Mouse (Mus musculus) kidney, embryonic 15.5 days (tissue): ENCODE data around the gene Pcgf2. TPM values are rescaled to one million over a fixed set of nuclear protein-coding genes. Genes with fewer than 3 reads are reported as not detected.

Experiments
- ATAC-seq: fragments of 200-750 bp; cut with Nextera tagmentation; replicated peaks from 2 replicates; pipeline ENCODE4 v1.8.0; 2017; ENCODE audit warnings: moderate TSS enrichment; ENCODE audit not compliant: low FRiP score
- H3K27ac ChIP-seq: fragments of 300-500 bp; sonication (generic); 2 replicates; pipeline ENCODE4 v1.5.1; 2015; ENCODE audit warnings: mild to moderate bottlenecking, inconsistent platforms
- H3K27me3 ChIP-seq: fragments of 300-500 bp; sonication (generic); 2 replicates; pipeline ENCODE4 v1.6.1; 2015; ENCODE audit warnings: inconsistent platforms
- H3K36me3 ChIP-seq: fragments of 300-500 bp; sonication (generic); 2 replicates; pipeline ENCODE4 v1.6.1; 2015; ENCODE audit warnings: inconsistent platforms
- H3K4me1 ChIP-seq: fragments of 300-500 bp; sonication (generic); 2 replicates; pipeline ENCODE4 v1.6.1; 2015; ENCODE audit warnings: inconsistent platforms
- H3K4me2 ChIP-seq: fragments of 300-500 bp; sonication (generic); 2 replicates; pipeline ENCODE4 v1.6.1; 2015; ENCODE audit warnings: moderate library complexity, mild to moderate bottlenecking, inconsistent platforms
- H3K4me3 ChIP-seq: fragments of 300-500 bp; sonication (generic); replicated peaks from 2 replicates; pipeline ENCODE4 v1.5.1; 2015; ENCODE audit warnings: mild to moderate bottlenecking, inconsistent platforms
- H3K9ac ChIP-seq: fragments of 300-500 bp; sonication (generic); 2 replicates; pipeline ENCODE4 v1.6.1; 2015; ENCODE audit warnings: mild to moderate bottlenecking, inconsistent platforms
- H3K9me3 ChIP-seq: fragments of 300-500 bp; sonication (generic); replicated peaks from 2 replicates; pipeline ENCODE4 v1.6.1; 2016; ENCODE audit warnings: inconsistent platforms
- WGBS: fragments of 180-500 bp; shearing (Covaris S2); methylation state at CpG from one replicate; pipeline ENCODE4 v1.1.7; 2015; ENCODE audit warnings: mixed read lengths; 5-methylcytosine and 5-hydroxymethylcytosine counted together
- polyA plus RNA-seq: library from polyadenylated mRNA; unstranded; fragments of >200 nt; fragmentation: Nextera tagmentation; extraction: Ambion mirVana; gene quantifications from 2 replicates; pipeline ENCODE4 v1.2.1, GENCODE M21; 2015

The Pcgf2 gene
- polyA plus RNA-seq, 1 experiment from 2014 or later: 16.6 TPM

DNA sequence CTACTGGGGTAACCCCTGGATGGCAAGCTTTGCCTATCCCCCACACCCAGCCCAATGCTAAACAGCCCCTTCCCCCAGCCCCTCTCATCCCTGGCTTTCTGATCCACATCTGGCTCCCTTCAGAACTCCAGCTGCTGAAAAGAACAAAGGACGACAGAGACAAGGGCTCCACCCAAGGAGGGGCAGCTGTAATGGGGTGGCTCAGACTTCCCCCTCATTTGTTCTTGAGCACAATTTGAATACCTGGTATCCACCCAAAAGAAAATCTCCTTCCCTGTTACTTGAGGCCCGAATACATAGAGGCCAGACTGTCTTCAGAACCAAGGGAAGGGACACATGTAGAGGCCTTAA is 29.1 kb downstream of the Pcgf2 start:
- ATAC-seq: no peak
- Histone ChIP-seq H3K4me1 (peaks cover 35% of the 10 kb centered on the region), H3K27me3 (no peaks in the 10 kb centered on the region), H3K4me2 (no peak overlapping the region), H3K4me3 (no peak overlapping the region), H3K36me3 (peaks cover 99% of the 10 kb centered on the region), H3K9me3 (no peaks in the 10 kb centered on the region), H3K27ac (no peak overlapping the region), H3K9ac (no peak overlapping the region)
- 63% methylated on average over 2 of the region's 2 CpGs for WGBS

DNA sequence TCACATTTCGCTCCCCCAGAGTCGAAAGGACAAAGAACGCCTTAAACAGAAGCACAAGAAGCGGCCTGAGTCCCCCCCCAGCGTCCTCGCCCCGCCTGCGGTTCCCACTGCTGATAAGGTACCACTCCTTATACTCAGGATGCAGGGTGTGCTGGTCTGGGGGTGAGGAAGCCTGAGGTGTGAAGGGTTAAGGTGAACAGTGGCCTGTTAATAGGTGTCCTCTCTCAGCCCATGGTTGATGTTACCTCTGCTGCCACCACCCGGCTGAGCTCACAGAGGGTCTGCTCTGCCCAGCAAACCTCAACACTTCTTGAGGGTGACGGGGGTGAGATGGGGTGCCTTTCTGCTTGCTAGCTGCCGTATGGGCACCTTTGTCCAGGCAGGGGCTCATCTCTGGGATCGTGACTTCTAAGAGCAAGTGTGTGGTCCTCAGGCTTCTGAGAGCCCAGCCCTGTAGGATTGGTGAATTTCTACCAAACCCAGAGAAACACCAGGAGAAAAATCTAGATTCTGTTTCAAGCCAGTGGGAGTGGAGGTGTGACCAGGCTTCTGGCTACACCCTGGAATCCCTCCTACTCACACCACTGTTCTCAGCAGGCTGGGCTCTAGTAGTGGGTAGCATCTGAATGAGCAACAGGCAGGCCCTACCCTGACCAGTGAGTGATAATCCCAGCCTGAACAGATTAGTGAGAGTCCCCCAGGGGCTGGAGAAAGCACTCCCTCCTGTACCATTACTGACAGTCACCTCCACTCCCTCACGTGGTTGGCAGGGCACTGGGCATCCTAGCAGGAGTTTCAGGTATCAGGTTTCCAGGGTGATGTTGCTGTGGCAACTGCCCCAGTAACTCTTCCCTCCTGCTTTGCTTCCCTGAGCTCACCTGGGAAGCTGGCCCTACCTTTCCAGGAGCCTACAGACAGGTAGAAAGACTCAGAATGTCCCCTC is 29.8 kb downstream of the Pcgf2 start:
- Histone ChIP-seq H3K9me3 (no peaks in the 10 kb centered on the region), H3K4me2 (no peak overlapping the region), H3K4me3 (no peak overlapping the region), H3K36me3 (peaks cover 99% of the 10 kb centered on the region), H3K27me3 (no peaks in the 10 kb centered on the region), H3K4me1 (peaks cover 39% of the 10 kb centered on the region), H3K9ac (no peak overlapping the region), H3K27ac (peak overlapping the region; percentile 66)
- ATAC-seq: no peak
- 63% methylated on average over 13 of the region's 13 CpGs for WGBS

GRCm38 (mm10) chr11:97669829-97670228 is 30.5 kb downstream of the Pcgf2 start:
- ATAC-seq: no peak
- Histone ChIP-seq H3K9me3 (no peaks in the 10 kb centered on the region), H3K27me3 (no peaks in the 10 kb centered on the region), H3K4me1 (peaks cover 46% of the 10 kb centered on the region), H3K27ac (peak overlapping the region; percentile 66), H3K4me2 (peak overlapping the region; percentile 19; the same call in 1 of the 2 replicates), H3K9ac (no peak overlapping the region), H3K36me3 (peaks cover 97% of the 10 kb centered on the region), H3K4me3 (no peak overlapping the region)
- 28% methylated on average over 6 of the region's 6 CpGs for WGBS

DNA sequence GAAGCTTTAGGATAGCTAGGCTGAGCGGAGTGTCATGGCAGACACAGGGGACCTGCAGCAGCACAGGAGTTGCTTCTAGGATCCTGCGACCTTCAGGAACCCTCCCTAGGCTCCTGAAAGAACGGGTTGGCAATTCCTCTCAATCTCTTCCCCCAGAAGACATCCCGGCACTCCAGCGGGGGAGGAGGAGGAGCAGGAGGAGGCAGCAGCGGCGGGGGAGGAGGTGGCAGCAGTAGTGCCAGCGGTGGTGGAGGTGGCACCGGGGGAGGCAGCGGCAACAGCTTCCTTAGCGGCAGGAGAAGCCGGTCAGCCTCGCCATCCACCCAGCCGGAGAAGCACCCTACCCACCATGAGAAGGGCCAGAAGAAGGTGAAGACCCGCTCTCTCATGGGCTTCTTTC is 31.0 kb downstream of the Pcgf2 start:
- 48% methylated on average over 15 of the region's 15 CpGs for WGBS
- ATAC-seq: no peak
- no peak overlapping the region for H3K9ac ChIP-seq
- peaks cover 91% of the 10 kb centered on the region for H3K36me3 ChIP-seq
- no peak overlapping the region for H3K4me3 ChIP-seq
- peaks cover 52% of the 10 kb centered on the region for H3K4me1 ChIP-seq
- peak overlapping the region; percentile 66 for H3K27ac ChIP-seq
- H3K27me3 ChIP-seq: no peaks in the 10 kb centered on the region
- H3K4me2 ChIP-seq: peak overlapping the region; percentile 19; the same call in 1 of the 2 replicates
- no peaks in the 10 kb centered on the region for H3K9me3 ChIP-seq

DNA sequence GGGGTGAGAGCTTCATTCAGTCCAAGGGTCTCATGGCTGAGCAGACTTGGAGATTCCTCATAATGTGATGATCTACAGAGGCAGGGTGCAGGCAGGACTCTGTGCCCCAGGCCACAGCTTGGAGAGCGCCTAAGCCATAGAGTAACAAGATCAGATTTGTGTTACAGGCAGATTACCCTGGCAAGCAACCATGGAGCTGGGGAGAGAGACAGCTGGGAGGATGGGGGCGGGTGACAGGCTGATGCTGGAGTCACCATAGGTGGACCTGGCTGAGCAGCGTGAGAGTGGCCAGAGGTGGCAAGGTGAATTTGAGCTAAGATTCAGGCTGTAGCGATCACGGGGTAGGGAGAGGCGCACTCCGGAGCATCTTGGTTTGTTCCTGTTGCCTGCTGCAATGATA is 32.1 kb downstream of the Pcgf2 start:
- WGBS: 90% methylated on average over 7 of the region's 7 CpGs
- peaks cover 80% of the 10 kb centered on the region for H3K36me3 ChIP-seq
- peaks cover 54% of the 10 kb centered on the region for H3K4me1 ChIP-seq
- no peak overlapping the region for H3K9ac ChIP-seq
- H3K27me3 ChIP-seq: no peaks in the 10 kb centered on the region
- no peak overlapping the region for H3K4me2 ChIP-seq
- ATAC-seq: no peak
- no peak overlapping the region for H3K4me3 ChIP-seq
- no peaks in the 10 kb centered on the region for H3K9me3 ChIP-seq
- H3K27ac ChIP-seq: peak overlapping the region; percentile 66; the same call in 1 of the 2 replicates

DNA sequence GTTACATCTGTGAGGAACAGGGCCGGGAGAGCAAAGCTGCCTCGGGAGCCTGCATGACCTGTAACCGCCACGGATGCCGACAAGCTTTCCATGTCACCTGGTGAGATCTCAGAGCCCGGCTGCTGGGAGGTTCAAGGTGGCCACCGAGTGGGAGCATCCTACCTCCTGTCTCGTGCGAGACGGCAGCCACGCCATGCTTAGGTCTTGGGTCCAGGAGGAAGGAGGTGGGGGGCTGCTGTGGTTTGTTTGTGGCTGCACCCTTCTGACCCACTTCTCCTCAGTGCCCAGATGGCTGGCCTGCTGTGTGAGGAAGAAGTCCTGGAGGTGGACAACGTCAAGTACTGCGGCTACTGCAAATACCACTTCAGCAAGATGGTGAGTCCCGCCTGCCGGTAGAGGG is 33.5 kb downstream of the Pcgf2 start:
- Histone ChIP-seq H3K9ac (no peak overlapping the region), H3K4me1 (peaks cover 65% of the 10 kb centered on the region), H3K4me2 (no peak overlapping the region), H3K36me3 (peaks cover 67% of the 10 kb centered on the region), H3K27ac (no peak overlapping the region), H3K9me3 (no peaks in the 10 kb centered on the region), H3K27me3 (peaks cover 2% of the 10 kb centered on the region; the same call in 1 of the 2 replicates), H3K4me3 (no peak overlapping the region)
- ATAC-seq: no peak
- WGBS: 94% methylated on average over 15 of the region's 15 CpGs

DNA sequence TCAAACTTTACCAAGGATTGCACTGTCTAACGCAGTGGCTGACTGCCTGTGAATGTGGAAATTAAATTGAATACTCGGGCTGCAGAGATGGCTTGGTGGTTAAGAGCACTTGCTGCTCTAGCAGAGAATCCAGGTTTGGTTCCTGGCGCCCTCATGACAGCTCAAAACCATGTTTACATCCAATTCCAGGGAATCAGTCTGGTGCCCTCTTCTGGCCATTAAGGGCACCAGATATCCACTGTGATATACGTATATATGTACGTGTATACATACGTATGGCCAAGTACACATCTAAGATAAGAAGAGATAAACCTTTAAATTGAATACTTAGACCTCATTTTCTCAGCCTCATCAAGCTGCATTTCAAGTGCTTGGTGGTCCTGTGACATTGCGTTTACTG is 34.1 kb downstream of the Pcgf2 start:
- no peaks in the 10 kb centered on the region for H3K9me3 ChIP-seq
- no peak for ATAC-seq
- no peak overlapping the region for H3K4me3 ChIP-seq
- peaks cover 4% of the 10 kb centered on the region; the same call in 1 of the 2 replicates for H3K27me3 ChIP-seq
- WGBS: 91% methylated on average over 7 of the region's 7 CpGs
- peaks cover 61% of the 10 kb centered on the region for H3K36me3 ChIP-seq
- no peak overlapping the region for H3K9ac ChIP-seq
- H3K4me1 ChIP-seq: peaks cover 71% of the 10 kb centered on the region
- no peak overlapping the region for H3K4me2 ChIP-seq
- no peak overlapping the region for H3K27ac ChIP-seq

GRCm38 (mm10) chr11:97665431-97665830 is 34.9 kb downstream of the Pcgf2 start:
- H3K4me3 ChIP-seq: peak overlapping the region; percentile 85
- peaks cover 71% of the 10 kb centered on the region for H3K4me1 ChIP-seq
- 0 out of 2 replicates have a peak overlapping the region, but pooled peaks have one; percentile 83 for H3K9ac ChIP-seq
- H3K9me3 ChIP-seq: no peaks in the 10 kb centered on the region
- peaks cover 53% of the 10 kb centered on the region for H3K36me3 ChIP-seq
- peaks cover 4% of the 10 kb centered on the region; the same call in 1 of the 2 replicates for H3K27me3 ChIP-seq
- WGBS: 87% methylated on average over 13 of the region's 13 CpGs
- ATAC-seq: no peak
- peak overlapping the region; percentile 84 for H3K4me2 ChIP-seq
- H3K27ac ChIP-seq: peak overlapping the region; percentile 95; the same call in 1 of the 2 replicates

- ATAC-seq: no peak
- Histone ChIP-seq H3K36me3 (peaks cover 47% of the 10 kb centered on the region), H3K4me2 (peak overlapping the region; percentile 84), H3K27ac (peak overlapping the region; percentile 95), H3K4me3 (peak overlapping the region; percentile 85), H3K9ac (peak overlapping the region; percentile 83), H3K4me1 (peaks cover 68% of the 10 kb centered on the region), H3K9me3 (no peaks in the 10 kb centered on the region), H3K27me3 (peaks cover 4% of the 10 kb centered on the region; the same call in 1 of the 2 replicates)
- WGBS: 29% methylated on average over 6 of the region's 6 CpGs
These were observed 35.5 kb downstream of the Pcgf2 start for GRCm38 (mm10) chr11:97664771-97665240.

DNA sequence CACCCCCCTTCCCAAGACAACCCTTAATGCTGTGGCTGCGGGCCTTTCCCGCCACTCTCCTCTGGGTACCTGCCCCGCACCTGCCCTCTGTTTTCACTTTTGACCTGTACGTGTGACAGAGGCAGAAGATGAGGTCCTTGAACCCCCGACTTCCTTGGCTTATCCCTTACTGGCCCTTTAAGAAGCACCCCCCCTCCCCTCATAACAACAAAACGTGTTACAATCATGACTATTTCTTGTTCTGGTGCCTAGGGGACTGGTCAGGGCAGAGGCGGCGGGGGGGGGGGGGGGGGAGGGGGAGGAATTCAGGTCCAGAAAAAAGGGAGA is 36.0 kb downstream of the Pcgf2 start:
- under 1% methylated on average over 6 of the region's 8 CpGs for WGBS
- no peak for ATAC-seq

DNA sequence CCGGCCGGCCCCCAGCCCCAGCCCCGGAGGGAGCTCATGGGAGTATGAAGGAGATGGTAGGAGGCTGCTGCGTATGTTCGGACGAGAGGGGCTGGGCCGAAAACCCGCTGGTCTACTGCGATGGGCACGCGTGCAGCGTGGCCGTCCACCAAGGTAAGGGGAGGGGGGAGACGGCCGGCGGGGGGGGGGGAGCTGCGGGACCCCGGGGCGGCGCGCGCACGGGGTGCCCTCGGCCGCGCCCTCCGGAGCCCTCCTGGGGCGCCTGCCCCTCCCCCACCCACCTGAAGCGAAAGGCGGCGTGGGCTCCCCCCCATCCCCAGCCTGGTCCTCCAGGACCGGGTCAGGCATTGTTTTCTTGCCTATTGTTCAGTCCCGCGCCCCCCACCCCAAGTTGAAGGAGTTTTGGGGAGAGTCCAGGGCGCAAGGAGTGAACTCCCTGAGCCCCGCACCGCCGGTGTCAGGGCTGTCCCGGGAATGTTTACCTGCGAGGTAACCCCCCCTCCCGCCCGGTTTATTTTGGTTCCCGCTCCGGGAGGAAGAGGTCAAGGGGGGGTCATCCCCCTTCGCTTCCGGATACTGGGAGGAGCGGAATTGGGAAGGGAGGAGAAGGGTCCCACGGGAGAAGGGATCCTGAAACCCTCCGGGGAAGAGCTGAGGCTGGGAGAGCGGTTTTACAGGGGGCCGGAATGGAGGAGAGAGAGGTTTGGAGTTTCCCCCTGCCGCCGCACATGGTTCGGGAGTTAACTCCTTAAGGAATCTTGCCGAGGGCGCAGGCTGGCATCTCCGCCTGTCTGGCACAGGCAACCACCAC is 36.6 kb downstream of the Pcgf2 start:
- peaks cover 36% of the 10 kb centered on the region for H3K36me3 ChIP-seq
- no peaks in the 10 kb centered on the region for H3K9me3 ChIP-seq
- 0% methylated on average over 25 of the region's 57 CpGs for WGBS
- peak overlapping the region; percentile 84 for H3K4me2 ChIP-seq
- peaks cover 68% of the 10 kb centered on the region for H3K4me1 ChIP-seq
- H3K4me3 ChIP-seq: peak overlapping the region; percentile 85
- no peak for ATAC-seq
- H3K27me3 ChIP-seq: peaks cover 4% of the 10 kb centered on the region; the same call in 1 of the 2 replicates
- H3K27ac ChIP-seq: peak overlapping the region; percentile 95
- H3K9ac ChIP-seq: peak overlapping the region; percentile 83

More for the DNA sequence above, 36.0 kb downstream of the Pcgf2 start:
- H3K36me3 ChIP-seq: peaks cover 42% of the 10 kb centered on the region
- H3K4me1 ChIP-seq: peaks cover 68% of the 10 kb centered on the region
- no peaks in the 10 kb centered on the region for H3K9me3 ChIP-seq
- peak overlapping the region; percentile 85 for H3K4me3 ChIP-seq
- H3K4me2 ChIP-seq: peak overlapping the region; percentile 84
- H3K9ac ChIP-seq: peak overlapping the region; percentile 83
- H3K27ac ChIP-seq: peak overlapping the region; percentile 95
- H3K27me3 ChIP-seq: peaks cover 4% of the 10 kb centered on the region; the same call in 1 of the 2 replicates
